Mouse (Mus musculus) c-Kit-positive CD71-positive TER-119-negative erythroid progenitor cells, embryonic 14.5 days (primary cell): ENCODE data around the gene Cacna1d.

Source experiments
- DNase-seq: peaks from one replicate; pipeline ENCODE4 v3.0.0-alpha.2; 2013; ENCODE audit warnings: low read depth

The Cacna1d gene

DNA sequence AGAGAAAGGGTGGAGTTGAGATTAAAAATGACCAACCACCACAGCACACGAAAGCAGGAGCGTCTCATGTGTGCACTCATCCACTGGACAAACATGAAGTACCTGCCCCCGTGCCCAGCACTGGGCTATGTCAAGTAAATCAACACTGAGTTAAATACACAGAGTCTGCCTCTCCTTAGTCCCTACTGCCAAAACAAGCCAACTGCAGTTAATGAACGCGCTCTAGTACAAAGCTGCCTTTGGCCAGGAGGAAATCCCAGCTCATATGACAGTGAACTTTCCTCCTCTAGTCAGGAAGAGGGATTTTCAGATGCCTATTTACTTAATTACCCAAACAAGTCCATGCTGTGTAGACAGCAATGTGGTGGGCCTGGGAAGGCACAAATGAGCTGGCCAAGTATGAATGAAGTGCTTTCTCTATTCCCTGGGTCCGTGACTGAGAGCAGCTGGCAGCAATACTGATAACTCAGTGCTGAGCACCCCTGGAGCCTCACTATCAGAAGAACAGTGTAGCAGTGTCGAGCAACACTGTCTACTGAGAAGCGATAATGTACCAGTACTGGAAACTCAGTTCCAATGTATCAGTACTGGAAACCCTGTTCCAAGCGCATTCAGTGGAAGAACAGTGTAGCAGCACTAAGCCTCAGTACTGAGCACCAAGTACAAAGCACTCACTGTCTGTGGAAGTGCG is 229.5 kb downstream of the Cacna1d start:
- DNase-seq: no peak

DNA sequence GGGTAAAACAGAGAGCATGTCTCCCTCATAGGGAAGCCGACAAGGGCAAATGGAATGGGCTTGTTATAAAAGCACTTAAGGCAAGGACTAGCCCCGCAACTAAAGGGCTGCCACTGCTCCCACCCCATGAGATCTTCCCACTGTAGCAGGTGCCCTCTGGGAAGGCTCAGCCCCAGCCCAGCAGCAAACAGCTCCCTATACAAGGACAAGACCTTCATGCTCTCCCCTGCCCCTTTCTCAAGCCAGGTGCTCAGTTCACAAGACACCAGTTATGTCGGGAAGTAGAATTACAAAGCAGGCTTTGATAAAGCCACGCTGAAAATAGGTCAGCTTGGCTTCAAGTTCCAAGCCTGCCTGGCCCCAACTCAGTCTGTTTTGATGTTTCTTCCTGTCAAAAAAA is 233.6 kb downstream of the Cacna1d start:
- DNase-seq: no peak

DNA sequence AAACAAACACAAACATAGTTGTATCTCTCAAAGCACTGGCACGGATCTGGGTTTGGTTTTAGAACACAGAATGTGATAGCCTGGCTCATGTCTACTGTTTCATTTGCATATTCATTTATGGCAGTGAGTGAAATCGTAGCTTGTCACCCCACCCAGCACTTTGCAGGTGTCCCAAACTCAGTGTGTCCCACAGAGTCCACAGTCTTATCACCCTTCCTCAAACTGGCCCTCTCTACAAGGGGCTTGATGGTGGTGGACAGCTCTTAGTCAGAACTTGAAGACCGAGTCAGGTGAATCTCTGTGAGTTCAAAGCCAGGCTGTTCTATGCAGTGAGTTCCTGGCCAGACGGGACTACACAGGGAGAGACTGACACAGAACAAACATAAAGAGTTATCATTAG is 234.8 kb downstream of the Cacna1d start:
- no peak for DNase-seq

DNA sequence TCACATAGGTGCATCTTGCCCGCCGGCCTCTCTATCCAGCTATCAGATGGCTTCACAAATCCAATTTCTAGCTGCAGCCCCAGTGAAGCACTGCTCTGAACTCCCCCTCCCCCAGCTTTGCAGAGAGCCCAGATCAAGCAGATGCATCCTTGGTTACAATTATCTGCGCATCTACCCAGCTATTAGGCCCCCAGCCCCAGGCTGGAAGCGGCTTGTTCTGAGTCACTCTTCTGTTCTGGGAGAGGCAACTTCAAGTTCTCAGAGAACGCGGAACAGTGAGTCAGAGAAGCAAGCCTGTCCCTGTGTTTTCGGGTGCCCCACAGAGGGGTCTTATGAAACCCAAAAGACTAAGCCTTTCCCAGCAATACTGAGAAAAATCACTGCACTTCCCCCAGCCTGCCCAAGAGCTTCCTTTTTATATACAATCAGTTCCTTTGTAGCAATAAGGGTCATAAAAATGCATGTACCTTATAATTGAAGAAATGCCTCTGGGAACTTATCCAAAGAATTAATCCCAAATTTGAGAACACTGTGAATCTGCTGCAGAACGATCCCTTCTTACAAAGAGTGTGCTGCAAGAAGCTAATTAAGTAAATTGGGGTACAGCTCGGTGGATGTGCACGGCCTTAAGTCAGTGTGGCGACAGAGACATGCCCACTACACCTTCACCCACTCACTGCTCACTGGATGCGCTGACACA is 235.4 kb downstream of the Cacna1d start:
- DNase-seq: no peak

DNA sequence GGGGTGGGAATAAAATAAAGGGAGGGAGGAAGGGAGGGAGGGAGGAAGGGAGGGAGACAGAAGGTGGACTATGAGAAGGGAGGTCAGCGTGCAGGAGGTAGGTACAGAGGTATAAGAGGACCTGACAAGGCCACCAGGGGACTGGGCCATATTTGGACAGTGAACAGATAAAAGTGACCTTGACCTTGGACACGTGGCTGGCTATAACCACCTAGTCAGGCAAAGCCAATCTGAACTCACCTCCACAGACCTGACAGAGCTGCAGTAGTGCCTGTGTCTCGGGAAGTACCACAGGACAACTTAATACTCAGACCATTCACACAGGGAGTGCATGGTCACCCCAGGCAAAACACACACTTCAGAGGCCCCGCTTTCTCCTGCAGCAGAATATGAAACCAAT is 236.5 kb downstream of the Cacna1d start:
- no peak for DNase-seq

DNA sequence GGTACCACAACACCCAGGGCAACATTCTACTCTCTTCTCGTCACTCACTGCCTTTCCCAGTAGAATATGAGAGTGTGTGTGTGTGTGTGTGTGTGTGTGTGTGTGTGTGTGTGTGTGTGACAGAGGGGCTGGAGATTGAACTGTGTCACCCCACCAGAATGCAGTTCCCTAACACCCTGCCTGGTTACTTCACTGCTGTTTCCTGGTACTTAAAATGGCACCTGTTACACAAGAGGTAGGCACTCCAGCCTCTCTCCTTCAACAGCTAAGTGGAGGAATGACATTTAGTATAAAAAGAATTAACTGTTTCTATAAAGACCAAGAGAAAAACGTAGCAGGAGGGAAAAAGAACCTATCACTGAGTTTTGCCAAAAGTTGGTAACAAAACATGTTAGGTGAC is 238.4 kb downstream of the Cacna1d start:
- DNase-seq: no peak

DNA sequence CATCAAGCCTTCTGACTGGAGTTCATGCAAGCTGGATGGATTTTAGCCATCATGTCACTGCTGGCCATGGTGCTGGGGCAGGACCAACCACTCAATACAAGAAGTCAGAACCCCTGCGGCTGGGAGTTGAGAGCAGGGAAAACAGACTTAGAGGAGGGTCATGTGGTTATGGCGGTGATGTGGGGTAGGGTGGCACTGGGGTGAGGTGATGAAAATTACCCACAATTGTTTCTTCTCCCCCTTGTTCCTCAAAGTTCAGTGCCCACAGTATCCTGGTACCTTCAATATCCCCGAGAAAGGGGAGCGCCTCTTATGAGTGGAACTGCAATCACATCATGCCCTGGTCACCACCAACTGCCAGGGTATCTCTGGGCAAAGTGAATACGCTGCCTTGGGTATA is 239.9 kb downstream of the Cacna1d start:
- DNase-seq: no peak

DNA sequence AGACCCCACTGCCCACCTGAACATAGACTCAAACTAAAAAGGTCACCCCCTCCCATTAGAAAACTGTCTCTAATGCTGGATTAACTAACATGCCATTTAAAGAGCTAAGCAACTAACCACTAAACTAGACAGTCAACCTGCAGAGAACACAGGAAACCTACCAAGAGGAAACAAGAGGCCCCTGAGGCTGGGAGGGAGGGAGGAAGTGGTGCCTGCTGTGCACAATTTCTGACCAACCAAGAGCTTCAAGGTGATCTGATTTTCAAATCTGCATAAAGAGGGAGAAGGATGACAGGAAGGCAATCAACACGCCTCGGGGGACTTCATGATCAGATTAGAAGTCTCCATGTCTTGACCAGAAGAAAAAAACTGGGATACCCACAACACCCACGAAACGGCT is 241.7 kb downstream of the Cacna1d start:
- DNase-seq: no peak

DNA sequence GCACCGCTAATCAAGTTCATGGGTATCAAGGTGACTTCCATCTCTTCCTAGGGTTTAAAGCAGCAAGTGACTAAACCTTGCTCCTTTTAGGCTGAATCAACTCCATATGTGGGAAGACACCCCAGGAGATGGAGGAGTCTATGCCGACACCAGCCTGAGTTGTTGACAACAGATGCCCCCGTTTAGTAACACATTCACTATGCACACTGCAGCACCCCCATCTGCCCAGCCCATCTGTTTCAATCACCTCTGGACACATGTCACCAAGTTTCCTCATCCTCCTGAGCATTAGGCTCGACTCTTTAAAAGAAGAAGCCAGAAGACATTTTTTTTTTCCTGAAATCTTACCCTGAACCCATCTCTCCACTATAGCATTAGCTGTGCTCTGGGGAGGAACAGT is 242.4 kb downstream of the Cacna1d start:
- no peak for DNase-seq

DNA sequence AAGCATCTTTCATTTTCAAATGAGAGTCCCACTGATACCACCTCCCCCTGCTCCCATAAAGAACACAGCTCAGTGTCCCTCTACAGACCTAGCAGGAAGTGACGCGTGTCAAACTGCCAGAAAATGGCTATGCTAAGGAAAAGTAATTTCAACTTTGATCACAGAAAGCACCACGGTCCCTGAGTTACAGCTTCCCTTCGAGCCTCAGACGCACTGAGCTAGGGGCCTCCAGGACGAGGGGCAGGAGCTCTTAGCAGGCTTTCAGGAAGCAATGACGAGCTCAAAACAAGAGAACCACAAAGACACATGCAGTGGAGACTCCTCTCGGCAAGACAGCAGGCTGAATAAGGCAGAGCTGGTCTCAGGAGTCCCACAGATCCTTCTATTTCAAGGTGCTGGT is 243.1 kb downstream of the Cacna1d start:
- DNase-seq: no peak

DNA sequence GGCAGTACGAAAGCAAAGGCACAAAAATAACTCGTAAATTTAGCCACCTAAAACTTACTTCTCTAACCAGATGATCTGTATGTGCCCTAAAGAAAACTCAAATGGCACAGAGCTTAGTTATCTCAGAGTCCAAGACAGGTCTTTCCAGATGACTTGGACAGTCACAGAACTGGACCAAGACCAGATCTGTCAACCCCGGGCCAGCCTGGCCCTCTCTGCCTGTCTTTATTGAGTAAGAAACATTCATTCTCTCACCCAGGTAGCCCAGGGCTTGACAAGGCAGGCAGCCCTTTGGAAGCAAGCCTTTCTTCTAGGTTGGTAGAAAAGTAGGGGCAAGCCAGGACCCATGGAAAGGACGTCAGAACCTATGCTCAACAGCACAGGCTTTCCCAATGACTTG is 243.6 kb downstream of the Cacna1d start:
- DNase-seq: no peak

DNA sequence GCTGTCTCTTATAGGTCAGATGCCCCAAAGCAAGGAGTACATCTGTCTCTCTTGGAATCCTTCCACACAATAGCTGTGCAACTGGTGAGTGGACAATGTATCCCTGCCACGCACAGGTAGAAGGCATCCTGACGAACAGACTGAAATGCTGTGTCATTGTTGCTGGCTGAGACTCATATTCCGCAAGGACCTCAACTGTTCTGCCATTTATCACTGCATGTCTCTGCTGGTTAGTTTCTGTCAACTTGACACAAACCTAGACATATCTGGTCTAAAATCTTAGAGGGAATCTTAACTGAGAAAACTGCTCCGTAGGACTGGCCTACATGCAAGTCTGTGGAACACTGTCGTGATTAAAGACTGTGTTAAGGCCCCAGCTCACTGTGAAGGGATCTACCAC is 246.5 kb downstream of the Cacna1d start:
- DNase-seq: no peak

DNA sequence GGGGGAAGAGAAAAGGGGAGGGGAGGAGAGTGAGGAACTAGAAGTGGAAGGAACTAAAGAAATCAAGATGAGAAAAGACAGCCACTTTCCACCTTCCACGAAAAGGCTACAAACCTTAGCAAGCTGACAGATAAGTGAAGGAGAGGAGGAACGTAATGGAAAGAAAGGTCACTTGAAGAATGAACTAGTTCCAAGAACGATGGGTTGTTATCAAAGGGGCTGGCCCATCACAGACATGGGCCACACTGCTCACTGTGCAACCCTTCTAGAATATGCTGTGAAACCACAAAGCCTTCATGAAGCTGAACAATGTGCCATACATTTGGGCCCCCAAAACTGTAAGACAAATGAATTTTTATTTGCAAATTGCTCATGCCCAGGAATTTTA is 248.4 kb downstream of the Cacna1d start:
- peak; percentile 40 for DNase-seq

DNA sequence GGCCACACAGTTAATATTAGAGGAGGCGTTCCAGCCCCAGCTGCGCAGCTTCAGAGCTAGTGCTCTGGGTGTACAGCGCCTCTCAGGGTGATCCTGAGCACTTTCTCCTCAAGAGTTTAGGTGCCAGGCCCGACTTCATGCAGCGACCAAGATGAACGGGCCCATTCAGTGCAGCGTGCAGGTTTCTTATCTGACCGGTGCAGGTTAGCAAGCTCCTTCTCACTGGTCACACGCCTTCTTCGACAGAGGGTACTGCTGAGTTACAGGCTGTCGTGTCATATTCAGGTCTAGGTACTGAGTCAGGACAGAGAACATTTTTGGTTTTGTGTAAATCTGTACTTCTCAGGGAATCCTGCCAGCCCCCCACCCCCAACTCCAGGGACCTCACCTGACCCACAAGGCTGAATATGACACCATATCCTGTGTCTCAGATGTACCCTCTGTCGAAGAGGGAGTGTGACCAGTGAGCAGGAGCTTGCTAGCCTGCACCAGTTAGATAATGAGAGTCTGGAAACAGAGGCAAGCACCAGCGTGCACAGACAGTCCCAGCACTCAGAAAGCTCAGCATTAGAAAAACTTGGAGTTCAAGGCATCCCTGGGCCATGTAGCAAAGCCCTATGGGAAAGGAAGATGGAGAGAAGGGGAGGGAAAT is 249.0 kb downstream of the Cacna1d start:
- DNase-seq: peak; percentile 56

DNA sequence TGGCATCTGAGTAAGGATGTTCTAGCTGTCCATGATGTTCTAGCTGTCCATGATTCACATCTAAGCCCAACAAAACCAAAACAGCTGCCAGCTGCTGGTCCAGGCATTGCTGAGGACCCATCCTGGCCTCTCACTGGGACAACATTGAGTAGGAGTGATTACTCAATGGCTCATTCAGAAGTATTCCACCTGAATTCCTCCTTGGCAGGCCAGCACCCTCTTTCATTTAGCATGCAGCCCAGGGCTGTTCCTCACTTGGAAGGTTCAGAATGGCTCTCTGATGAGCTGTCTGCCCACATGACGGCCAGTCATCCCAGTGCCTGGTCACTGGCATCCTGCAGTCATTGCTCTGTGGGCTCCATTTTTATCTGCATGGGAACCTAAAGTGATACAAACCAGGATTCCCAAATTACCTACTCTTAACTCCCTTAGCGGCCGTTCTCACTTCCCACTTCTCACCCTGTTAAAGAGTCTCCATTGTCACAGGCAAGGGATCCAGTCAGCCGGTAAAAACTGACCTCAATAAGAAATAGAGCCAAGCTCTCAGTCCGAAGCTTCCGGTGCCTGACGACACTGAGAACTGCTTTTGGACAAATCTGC is 250.2 kb downstream of the Cacna1d start:
- no peak for DNase-seq

DNA sequence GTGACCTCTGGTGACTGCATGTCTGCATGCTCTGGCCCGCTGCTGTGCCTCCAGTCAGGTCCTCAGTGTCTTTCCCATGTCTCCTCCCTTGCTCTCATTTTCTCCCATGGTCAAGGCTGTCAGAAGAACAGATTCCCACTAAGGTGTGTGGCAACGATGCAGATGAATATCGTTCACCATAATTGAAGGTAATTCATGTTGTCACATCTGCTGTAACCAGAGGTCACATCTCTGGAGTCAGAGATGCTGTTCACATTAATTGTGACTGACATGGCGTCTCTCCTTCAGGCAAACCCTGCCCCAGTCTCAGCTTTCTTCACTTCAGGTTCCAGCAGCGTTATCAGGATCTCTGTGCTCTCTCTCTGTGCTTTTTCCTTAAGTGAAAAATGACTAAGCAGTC is 252.4 kb downstream of the Cacna1d start:
- DNase-seq: no peak

DNA sequence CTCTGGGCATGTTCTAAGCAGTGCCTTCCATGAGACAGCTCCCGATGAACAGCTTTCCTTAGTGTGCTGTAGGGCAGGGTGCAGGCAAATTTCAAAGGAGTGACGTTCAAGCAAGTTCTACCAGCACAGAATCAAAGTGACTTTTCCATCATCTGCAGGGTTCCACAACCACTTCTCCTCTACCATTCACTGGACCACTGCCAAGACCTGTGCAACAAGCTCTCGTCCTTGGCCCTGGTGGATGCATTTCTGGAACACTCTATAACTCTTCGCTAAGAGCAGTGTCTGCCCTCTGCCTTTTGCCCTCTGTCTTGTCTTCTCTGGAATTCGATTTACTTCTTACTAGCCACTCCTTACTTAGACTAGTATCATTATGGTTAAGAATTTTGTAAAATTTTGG is 266.1 kb downstream of the Cacna1d start:
- no peak for DNase-seq

DNA sequence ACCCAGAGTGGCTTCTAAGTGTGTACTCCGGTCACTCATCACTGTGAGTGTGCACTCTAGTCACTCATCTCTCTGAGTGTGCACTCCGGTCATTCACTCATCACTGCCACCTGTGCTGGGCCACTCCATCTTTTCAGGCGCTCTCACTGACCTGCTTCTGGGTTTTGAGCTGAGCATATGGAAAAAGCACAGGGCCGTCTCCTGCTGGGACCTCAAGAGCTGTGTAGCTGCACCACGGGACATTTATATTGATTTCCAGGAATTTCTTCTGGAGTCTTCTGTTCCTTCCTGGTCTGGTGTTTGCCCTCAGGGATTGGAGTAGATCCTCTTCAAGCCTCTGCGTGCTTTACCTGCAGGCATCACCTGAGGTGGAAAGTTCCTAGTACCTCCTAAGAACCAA is 269.2 kb downstream of the Cacna1d start:
- DNase-seq: no peak

DNA sequence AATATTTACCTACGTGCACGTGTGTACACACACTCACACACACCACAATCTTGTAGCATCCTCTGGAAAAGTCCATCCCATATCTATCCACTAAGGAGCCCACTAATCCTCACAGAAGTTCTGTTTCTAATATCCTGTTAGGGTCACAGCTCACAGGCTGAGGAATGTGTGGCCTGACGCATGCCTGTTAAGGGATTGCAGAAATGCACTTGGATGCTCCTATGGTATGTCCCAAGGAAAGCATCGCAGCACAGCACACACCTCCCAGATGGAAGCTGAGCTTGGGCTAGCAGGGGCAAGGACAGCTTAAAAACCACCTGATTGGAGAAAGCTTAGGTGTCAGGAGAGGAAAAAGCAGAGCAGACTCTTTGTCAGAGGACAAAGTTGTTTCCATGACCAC is 271.4 kb downstream of the Cacna1d start:
- no peak for DNase-seq

DNA sequence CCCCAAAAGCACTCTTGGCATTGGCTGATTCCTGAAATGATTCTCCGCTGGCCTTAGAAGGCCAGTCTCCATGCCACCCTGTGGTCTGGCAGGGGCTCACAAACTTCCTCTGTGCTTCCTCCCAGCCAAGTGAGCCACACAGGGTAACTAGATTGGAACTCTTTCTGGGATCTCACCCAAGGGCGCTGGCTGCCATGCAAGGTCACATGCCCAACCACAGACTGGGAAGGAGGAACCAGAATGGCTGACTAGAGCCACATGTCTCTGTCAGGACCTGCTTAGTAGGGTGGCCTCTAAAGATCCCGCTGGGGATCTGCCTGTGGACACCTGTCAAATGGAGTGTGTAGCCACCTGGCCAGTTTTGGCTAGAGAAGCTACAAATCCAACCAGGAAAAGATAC is 273.1 kb downstream of the Cacna1d start:
- no peak for DNase-seq

DNA sequence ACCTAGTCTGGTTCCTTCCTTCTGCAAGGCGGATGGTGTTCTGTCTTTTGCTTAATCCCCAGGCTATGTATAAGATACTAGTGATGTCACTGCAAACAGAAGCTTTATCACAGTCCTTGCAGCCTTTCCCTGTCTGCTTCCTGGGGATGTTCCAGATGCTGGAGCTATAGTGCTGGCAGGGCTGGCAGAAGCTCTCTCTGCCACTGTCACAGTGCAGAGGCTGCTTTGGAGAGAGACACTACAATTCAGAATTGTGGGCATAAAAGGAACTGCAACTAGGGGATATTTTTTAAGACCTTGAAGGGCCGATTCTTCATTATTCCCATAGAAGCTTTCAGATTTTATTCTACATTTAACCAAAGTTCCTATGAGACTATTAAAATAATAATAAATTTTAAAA is 274.1 kb downstream of the Cacna1d start:
- no peak for DNase-seq

DNA sequence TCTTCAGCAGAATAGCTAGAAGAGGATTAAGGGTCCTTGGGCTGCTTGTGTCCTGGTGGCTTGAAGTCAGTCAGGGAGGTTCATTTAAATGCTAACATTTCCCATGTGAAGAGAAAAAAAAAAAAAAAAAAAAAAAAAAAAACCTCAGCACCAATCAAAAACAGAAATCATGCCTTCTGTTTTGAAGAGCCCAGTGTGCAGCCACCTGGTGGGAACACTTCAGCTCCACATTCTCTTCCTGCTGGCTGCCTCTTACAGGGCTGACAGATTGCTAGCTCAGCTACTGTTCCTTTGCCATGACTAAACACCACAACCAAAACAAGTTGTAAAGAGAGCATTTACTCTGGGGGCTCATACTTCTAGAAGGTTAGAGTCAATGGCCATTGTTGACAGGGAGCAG is 283.1 kb downstream of the Cacna1d start:
- no peak for DNase-seq

DNA sequence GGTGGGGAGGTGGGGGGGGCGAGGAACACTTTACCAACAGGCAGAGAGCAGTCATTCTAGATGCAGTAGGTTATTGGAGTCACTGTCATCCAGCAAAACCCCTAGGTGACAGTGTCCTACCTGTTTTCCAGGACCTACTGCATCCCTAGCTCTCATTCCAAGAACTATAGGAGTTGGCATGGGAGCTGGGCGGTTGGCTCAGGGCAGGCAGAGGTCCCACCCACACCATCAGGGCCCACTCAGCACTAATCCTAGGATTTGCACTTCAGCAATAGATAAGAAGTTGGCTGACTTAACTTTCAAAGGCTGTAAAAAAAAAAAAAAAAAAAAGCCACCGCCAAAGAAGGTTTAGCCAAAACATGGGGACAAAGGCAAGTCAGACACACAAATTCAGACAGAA is 285.4 kb downstream of the Cacna1d start:
- no peak for DNase-seq
